Mouse (Mus musculus): ENCODE measurements around the gene Rsg1. TPM values are rescaled to one million over a fixed set of nuclear protein-coding genes. Genes with fewer than 3 reads are reported as not detected.

The Rsg1 gene
- polyA plus RNA-seq, 1 experiment from 2014 or later: 6.7 TPM

- no peak overlapping the region for H3K4me2 ChIP-seq
- no peak for ATAC-seq (ENCODE audit: insufficient number of reproducible peaks, insufficient read depth, low FRiP score, low TSS enrichment, low read depth)
- 88% methylated on average over 9 of the region's 9 CpGs for WGBS
- H3K4me3 ChIP-seq (replicated peaks): no peak overlapping the region
- H3K27ac ChIP-seq: peak overlapping the region; percentile 73; the same call in 1 of the 2 replicates
- H3K9ac ChIP-seq (replicated peaks): no peak overlapping the region
- H3K9me3 ChIP-seq: no peaks in the 10 kb centered on the region
- H3K36me3 ChIP-seq: no peaks in the 10 kb centered on the region
- H3K4me1 ChIP-seq (replicated peaks): peaks cover 12% of the 10 kb centered on the region
- H3K27me3 ChIP-seq: no peaks in the 10 kb centered on the region
Measured at GRCm38 (mm10) chr4:141212892-141213291, 864 bp upstream of the Rsg1 start.

GRCm38 (mm10) chr4:141213342-141213741, 414 bp upstream of the Rsg1 start:
- H3K4me2 ChIP-seq: peak overlapping the region; percentile 94
- no peak overlapping the region for H3K9ac ChIP-seq (replicated peaks)
- no peaks in the 10 kb centered on the region for H3K9me3 ChIP-seq
- 0 out of 2 replicates have a peak, but pooled peaks have one; percentile 44 for ATAC-seq (ENCODE audit: insufficient number of reproducible peaks, insufficient read depth, low FRiP score, low TSS enrichment, low read depth)
- peak overlapping the region; percentile 51 for H3K4me3 ChIP-seq (replicated peaks)
- 0 out of 2 replicates have a peak, but pooled peaks cover 2% of the 10 kb centered on the region for H3K36me3 ChIP-seq
- peaks cover 12% of the 10 kb centered on the region for H3K4me1 ChIP-seq (replicated peaks)
- H3K27ac ChIP-seq: peak overlapping the region; percentile 73; the same call in 1 of the 2 replicates
- H3K27me3 ChIP-seq: no peaks in the 10 kb centered on the region
- WGBS: 38% methylated on average over 2 of the region's 2 CpGs

- H3K27me3 ChIP-seq: no peaks in the 10 kb centered on the region
- ATAC-seq (ENCODE audit: insufficient number of reproducible peaks, insufficient read depth, low FRiP score, low TSS enrichment, low read depth): peak; percentile 71; the same call in 1 of the 2 replicates
- H3K27ac ChIP-seq: peak overlapping the region; percentile 35; the same call in 1 of the 2 replicates
Measured at GRCm38 (mm10) chr4:141214337-141214851, 638 bp downstream of the Rsg1 start.

GRCm38 (mm10) chr4:141219583-141220213, 5.9 kb downstream of the Rsg1 start:
- Histone ChIP-seq H3K27ac (no peak overlapping the region), H3K36me3 (peaks cover 22% of the 10 kb centered on the region), H3K27me3 (no peaks in the 10 kb centered on the region), H3K9ac (replicated peaks) (no peak overlapping the region), H3K4me1 (replicated peaks) (no peaks in the 10 kb centered on the region), H3K4me2 (no peak overlapping the region), H3K4me3 (replicated peaks) (no peak overlapping the region), H3K9me3 (no peaks in the 10 kb centered on the region)
- WGBS: 89% methylated on average over 20 of the region's 20 CpGs
- no peak for ATAC-seq (ENCODE audit: insufficient number of reproducible peaks, insufficient read depth, low FRiP score, low TSS enrichment, low read depth)

More at GRCm38 (mm10) chr4:141214337-141214851, 638 bp downstream of the Rsg1 start:
- Histone ChIP-seq H3K4me2 (peak overlapping the region; percentile 94), H3K9me3 (no peaks in the 10 kb centered on the region), H3K36me3 (0 out of 2 replicates have a peak, but pooled peaks cover 7% of the 10 kb centered on the region), H3K9ac (replicated peaks) (peak overlapping the region; percentile 66), H3K4me1 (replicated peaks) (peaks cover 12% of the 10 kb centered on the region), H3K4me3 (replicated peaks) (peak overlapping the region; percentile 51)
- 2% methylated on average over 16 of the region's 16 CpGs for WGBS

- H3K4me3 ChIP-seq (replicated peaks): no peak overlapping the region
- no peak overlapping the region for H3K4me2 ChIP-seq
- no peak for ATAC-seq (ENCODE audit: insufficient number of reproducible peaks, insufficient read depth, low FRiP score, low TSS enrichment, low read depth)
- 67% methylated on average over 2 of the region's 2 CpGs for WGBS
- H3K9me3 ChIP-seq: no peaks in the 10 kb centered on the region
- no peaks in the 10 kb centered on the region for H3K4me1 ChIP-seq (replicated peaks)
- no peak overlapping the region for H3K9ac ChIP-seq (replicated peaks)
- H3K27me3 ChIP-seq: no peaks in the 10 kb centered on the region
- peaks cover 22% of the 10 kb centered on the region for H3K36me3 ChIP-seq
- no peak overlapping the region for H3K27ac ChIP-seq
Measured at GRCm38 (mm10) chr4:141221848-141222247, 8.1 kb downstream of the Rsg1 start.

GRCm38 (mm10) chr4:141222752-141223151, 9.0 kb downstream of the Rsg1 start:
- Histone ChIP-seq H3K4me3 (replicated peaks) (no peak overlapping the region), H3K9ac (replicated peaks) (no peak overlapping the region), H3K4me1 (replicated peaks) (no peaks in the 10 kb centered on the region), H3K36me3 (peaks cover 22% of the 10 kb centered on the region), H3K9me3 (no peaks in the 10 kb centered on the region), H3K4me2 (no peak overlapping the region), H3K27ac (no peak overlapping the region), H3K27me3 (no peaks in the 10 kb centered on the region)
- 88% methylated on average over 5 of the region's 5 CpGs for WGBS
- ATAC-seq (ENCODE audit: insufficient number of reproducible peaks, insufficient read depth, low FRiP score, low TSS enrichment, low read depth): no peak

- no peak for ATAC-seq (ENCODE audit: insufficient number of reproducible peaks, insufficient read depth, low FRiP score, low TSS enrichment, low read depth)
- Histone ChIP-seq H3K4me3 (replicated peaks) (no peak overlapping the region), H3K27ac (no peak overlapping the region)
Measured at GRCm38 (mm10) chr4:141228687-141229086, 14.9 kb downstream of the Rsg1 start.

GRCm38 (mm10) chr4:141233196-141233595, 19.4 kb downstream of the Rsg1 start:
- Histone ChIP-seq H3K9me3 (no peaks in the 10 kb centered on the region), H3K4me3 (replicated peaks) (no peak overlapping the region), H3K27ac (no peak overlapping the region), H3K27me3 (peaks cover 32% of the 10 kb centered on the region), H3K9ac (replicated peaks) (no peak overlapping the region), H3K4me2 (no peak overlapping the region), H3K36me3 (no peaks in the 10 kb centered on the region), H3K4me1 (replicated peaks) (no peaks in the 10 kb centered on the region; the same call in 1 of the 2 replicates)
- WGBS: 93% methylated on average over 4 of the region's 4 CpGs
- ATAC-seq (ENCODE audit: insufficient number of reproducible peaks, insufficient read depth, low FRiP score, low TSS enrichment, low read depth): no peak

More at GRCm38 (mm10) chr4:141228687-141229086, 14.9 kb downstream of the Rsg1 start:
- H3K4me1 ChIP-seq (replicated peaks): no peaks in the 10 kb centered on the region
- H3K36me3 ChIP-seq: no peaks in the 10 kb centered on the region
- H3K4me2 ChIP-seq: no peak overlapping the region
- H3K9me3 ChIP-seq: no peaks in the 10 kb centered on the region
- H3K27me3 ChIP-seq: peaks cover 8% of the 10 kb centered on the region
- H3K9ac ChIP-seq (replicated peaks): no peak overlapping the region
- 86% methylated on average over 7 of the region's 7 CpGs for WGBS

GRCm38 (mm10) chr4:141235537-141236111, 21.9 kb downstream of the Rsg1 start:
- H3K9ac ChIP-seq (replicated peaks): no peak overlapping the region
- 63% methylated on average over 6 of the region's 6 CpGs for WGBS
- no peak overlapping the region for H3K4me3 ChIP-seq (replicated peaks)
- peaks cover 16% of the 10 kb centered on the region for H3K4me1 ChIP-seq (replicated peaks)
- no peak overlapping the region for H3K4me2 ChIP-seq
- H3K27me3 ChIP-seq: peaks cover 56% of the 10 kb centered on the region
- H3K36me3 ChIP-seq: no peaks in the 10 kb centered on the region
- no peaks in the 10 kb centered on the region for H3K9me3 ChIP-seq
- ATAC-seq (ENCODE audit: insufficient number of reproducible peaks, insufficient read depth, low FRiP score, low TSS enrichment, low read depth): no peak
- H3K27ac ChIP-seq: no peak overlapping the region

- peaks cover 60% of the 10 kb centered on the region for H3K27me3 ChIP-seq
Measured at GRCm38 (mm10) chr4:141236856-141237255, 23.1 kb downstream of the Rsg1 start.

More at GRCm38 (mm10) chr4:141236856-141237255, 23.1 kb downstream of the Rsg1 start:
- H3K9me3 ChIP-seq: no peaks in the 10 kb centered on the region
- peaks cover 23% of the 10 kb centered on the region for H3K4me1 ChIP-seq (replicated peaks)
- H3K4me3 ChIP-seq (replicated peaks): no peak overlapping the region
- WGBS: 78% methylated on average over 3 of the region's 3 CpGs
- H3K36me3 ChIP-seq: no peaks in the 10 kb centered on the region
- H3K9ac ChIP-seq (replicated peaks): no peak overlapping the region
- no peak for ATAC-seq (ENCODE audit: insufficient number of reproducible peaks, insufficient read depth, low FRiP score, low TSS enrichment, low read depth)
- H3K27ac ChIP-seq: no peak overlapping the region
- H3K4me2 ChIP-seq: no peak overlapping the region
